Mouse (Mus musculus) hindbrain, embryonic 12.5 days (tissue): ENCODE results near the gene Spata20. TPM values are rescaled to one million over a fixed set of nuclear protein-coding genes. Genes with fewer than 3 reads are reported as not detected.

ENCODE experiments used
- ATAC-seq: fragments of 200-750 bp; cut with Nextera tagmentation; 2 replicates; pipeline ENCODE4 v1.8.0; 2017; ENCODE audit warnings: moderate TSS enrichment; ENCODE audit not compliant: low FRiP score
- H3K27ac ChIP-seq: fragments of 300-500 bp; sonication (generic); 2 replicates; pipeline ENCODE4 v1.5.1; 2016; ENCODE audit warnings: mild to moderate bottlenecking
- H3K27me3 ChIP-seq: fragments of 300-500 bp; sonication (generic); 2 replicates; pipeline ENCODE4 v1.6.1; 2016; ENCODE audit warnings: mild to moderate bottlenecking
- H3K36me3 ChIP-seq: fragments of 300-500 bp; sonication (generic); 2 replicates; pipeline ENCODE4 v1.6.1; 2016; ENCODE audit warnings: mild to moderate bottlenecking
- H3K4me1 ChIP-seq: fragments of 300-500 bp; sonication (generic); 2 replicates; pipeline ENCODE4 v1.6.1; 2016
- H3K4me2 ChIP-seq: fragments of 300-500 bp; sonication (generic); replicated peaks from 2 replicates; pipeline ENCODE4 v1.6.1; 2016; ENCODE audit warnings: mild to moderate bottlenecking
- H3K4me3 ChIP-seq: fragments of 300-500 bp; sonication (generic); 2 replicates; pipeline ENCODE4 v1.5.1; 2016; ENCODE audit warnings: mild to moderate bottlenecking
- H3K9ac ChIP-seq: fragments of 300-500 bp; sonication (generic); 2 replicates; pipeline ENCODE4 v1.6.1; 2016; ENCODE audit warnings: mild to moderate bottlenecking, moderate library complexity
- H3K9me3 ChIP-seq: fragments of 300-500 bp; sonication (generic); replicated peaks from 2 replicates; pipeline ENCODE4 v1.6.1; 2016; ENCODE audit warnings: mild to moderate bottlenecking
- WGBS: fragments of 180-500 bp; shearing (Covaris S2); methylation state at CpG from one replicate; pipeline ENCODE4 v1.1.7; 2016; 5-methylcytosine and 5-hydroxymethylcytosine counted together
- polyA plus RNA-seq: library from polyadenylated mRNA; unstranded; fragments of >200 nt; fragmentation: Nextera tagmentation; extraction: Ambion mirVana; gene quantifications from 2 replicates; pipeline ENCODE4 v1.2.1, GENCODE M21; 2016

The Spata20 gene
- polyA plus RNA-seq, 1 experiment from 2014 or later = 0.08 TPM

- Histone ChIP-seq H3K9ac (no peak overlapping the region), H3K4me3 (no peak overlapping the region), H3K36me3 (peaks cover 9% of the 10 kb centered on the region), H3K9me3 (no peaks in the 10 kb centered on the region), H3K4me1 (peaks cover 55% of the 10 kb centered on the region), H3K27ac (no peak overlapping the region), H3K27me3 (peaks cover 4% of the 10 kb centered on the region; the same call in 1 of the 2 replicates), H3K4me2 (no peak overlapping the region)
- 93% methylated on average over 17 of the region's 17 CpGs for WGBS
- ATAC-seq = no peak
Observed at GRCm38 (mm10) chr11:94466333-94466855, 19.6 kb downstream of the Spata20 start.

GRCm38 (mm10) chr11:94464170-94464569 lies 21.8 kb downstream of the Spata20 start:
- H3K4me3 ChIP-seq = no peak overlapping the region
- no peak overlapping the region for H3K27ac ChIP-seq
- ATAC-seq = no peak

GRCm38 (mm10) chr11:94461856-94462255 lies 24.1 kb downstream of the Spata20 start:
- Histone ChIP-seq H3K27ac (no peak overlapping the region; the same call in 1 of the 2 replicates), H3K9ac (no peak overlapping the region), H3K36me3 (peaks cover 47% of the 10 kb centered on the region), H3K4me3 (no peak overlapping the region), H3K4me1 (peaks cover 17% of the 10 kb centered on the region), H3K4me2 (no peak overlapping the region), H3K9me3 (no peaks in the 10 kb centered on the region), H3K27me3 (no peaks in the 10 kb centered on the region)
- WGBS = 94% methylated on average over 11 of the region's 11 CpGs
- no peak for ATAC-seq

More at GRCm38 (mm10) chr11:94464170-94464569, 21.8 kb downstream of the Spata20 start:
- H3K36me3 ChIP-seq = peaks cover 26% of the 10 kb centered on the region
- H3K27me3 ChIP-seq = no peaks in the 10 kb centered on the region
- H3K9me3 ChIP-seq = no peaks in the 10 kb centered on the region
- no peak overlapping the region for H3K4me2 ChIP-seq
- H3K4me1 ChIP-seq = peaks cover 33% of the 10 kb centered on the region
- 44% methylated on average over 2 of the region's 2 CpGs for WGBS
- no peak overlapping the region for H3K9ac ChIP-seq

GRCm38 (mm10) chr11:94457001-94457400 lies 29.0 kb downstream of the Spata20 start:
- H3K9ac ChIP-seq = no peak overlapping the region
- WGBS = 89% methylated on average over 15 of the region's 15 CpGs
- H3K27me3 ChIP-seq = no peaks in the 10 kb centered on the region
- no peak overlapping the region for H3K4me2 ChIP-seq
- H3K27ac ChIP-seq = no peak overlapping the region
- peaks cover 12% of the 10 kb centered on the region for H3K4me1 ChIP-seq
- peaks cover 56% of the 10 kb centered on the region for H3K36me3 ChIP-seq
- ATAC-seq = no peak
- H3K9me3 ChIP-seq = no peaks in the 10 kb centered on the region
- H3K4me3 ChIP-seq = no peak overlapping the region

GRCm38 (mm10) chr11:94456347-94456746 lies 29.6 kb downstream of the Spata20 start:
- no peak overlapping the region for H3K4me3 ChIP-seq
- no peaks in the 10 kb centered on the region for H3K9me3 ChIP-seq
- WGBS = 81% methylated on average over 3 of the region's 3 CpGs
- peaks cover 50% of the 10 kb centered on the region for H3K36me3 ChIP-seq
- H3K4me1 ChIP-seq = peaks cover 18% of the 10 kb centered on the region
- no peak overlapping the region for H3K27ac ChIP-seq
- H3K27me3 ChIP-seq = no peaks in the 10 kb centered on the region
- no peak overlapping the region for H3K9ac ChIP-seq
- no peak overlapping the region for H3K4me2 ChIP-seq
- ATAC-seq = no peak

GRCm38 (mm10) chr11:94455161-94455820 lies 30.7 kb downstream of the Spata20 start:
- Histone ChIP-seq H3K4me1 (peaks cover 23% of the 10 kb centered on the region), H3K4me2 (no peak overlapping the region), H3K4me3 (no peak overlapping the region), H3K27ac (no peak overlapping the region), H3K9ac (no peak overlapping the region), H3K27me3 (no peaks in the 10 kb centered on the region), H3K36me3 (peaks cover 40% of the 10 kb centered on the region), H3K9me3 (no peaks in the 10 kb centered on the region)
- WGBS = 76% methylated on average over 10 of the region's 10 CpGs
- ATAC-seq = 0 out of 2 replicates have a peak, but pooled peaks have one; percentile 11

GRCm38 (mm10) chr11:94454756-94455155 lies 31.2 kb downstream of the Spata20 start:
- H3K27ac ChIP-seq = peak overlapping the region; percentile 31; the same call in 1 of the 2 replicates
- H3K36me3 ChIP-seq = peaks cover 39% of the 10 kb centered on the region

GRCm38 (mm10) chr11:94451091-94451773 lies 34.7 kb downstream of the Spata20 start:
- Histone ChIP-seq H3K4me1 (peaks cover 44% of the 10 kb centered on the region), H3K4me2 (no peak overlapping the region), H3K9me3 (no peaks in the 10 kb centered on the region), H3K4me3 (no peak overlapping the region), H3K36me3 (peaks cover 10% of the 10 kb centered on the region; the same call in 1 of the 2 replicates), H3K9ac (no peak overlapping the region), H3K27ac (no peak overlapping the region), H3K27me3 (no peaks in the 10 kb centered on the region)
- no peak for ATAC-seq
- WGBS = 61% methylated on average over 12 of the region's 12 CpGs

More at GRCm38 (mm10) chr11:94454756-94455155, 31.2 kb downstream of the Spata20 start:
- Histone ChIP-seq H3K4me1 (peaks cover 26% of the 10 kb centered on the region), H3K27me3 (no peaks in the 10 kb centered on the region), H3K9ac (peak overlapping the region; percentile 28; the same call in 1 of the 2 replicates), H3K4me3 (no peak overlapping the region), H3K9me3 (no peaks in the 10 kb centered on the region), H3K4me2 (no peak overlapping the region)
- ATAC-seq = no peak
- 66% methylated on average over 5 of the region's 5 CpGs for WGBS

- Histone ChIP-seq H3K27ac (peak overlapping the region; percentile 68), H3K9me3 (no peaks in the 10 kb centered on the region), H3K4me3 (no peak overlapping the region), H3K27me3 (no peaks in the 10 kb centered on the region), H3K4me1 (peaks cover 52% of the 10 kb centered on the region), H3K36me3 (peaks cover 8% of the 10 kb centered on the region; the same call in 1 of the 2 replicates), H3K9ac (no peak overlapping the region), H3K4me2 (no peak overlapping the region)
- 73% methylated on average over 5 of the region's 5 CpGs for WGBS
- no peak for ATAC-seq
Observed at GRCm38 (mm10) chr11:94449886-94450285, 36.1 kb downstream of the Spata20 start.

GRCm38 (mm10) chr11:94449239-94449638 lies 36.7 kb downstream of the Spata20 start:
- H3K4me2 ChIP-seq = no peak overlapping the region
- H3K9ac ChIP-seq = no peak overlapping the region; the same call in 1 of the 2 replicates
- 37% methylated on average over 8 of the region's 8 CpGs for WGBS
- H3K4me1 ChIP-seq = peaks cover 52% of the 10 kb centered on the region
- peaks cover 8% of the 10 kb centered on the region; the same call in 1 of the 2 replicates for H3K36me3 ChIP-seq
- no peaks in the 10 kb centered on the region for H3K9me3 ChIP-seq
- H3K27me3 ChIP-seq = no peaks in the 10 kb centered on the region
- 0 out of 2 replicates have a peak overlapping the region, but pooled peaks have one; percentile 68 for H3K27ac ChIP-seq
- no peak overlapping the region for H3K4me3 ChIP-seq
- no peak for ATAC-seq

GRCm38 (mm10) chr11:94447017-94447416 lies 39.0 kb downstream of the Spata20 start:
- Histone ChIP-seq H3K4me1 (peaks cover 74% of the 10 kb centered on the region), H3K27me3 (no peaks in the 10 kb centered on the region), H3K9me3 (no peaks in the 10 kb centered on the region), H3K9ac (no peak overlapping the region), H3K4me3 (no peak overlapping the region), H3K4me2 (no peak overlapping the region), H3K36me3 (peaks cover 9% of the 10 kb centered on the region; the same call in 1 of the 2 replicates), H3K27ac (no peak overlapping the region)
- WGBS = 23% methylated on average over 3 of the region's 3 CpGs
- ATAC-seq = no peak

GRCm38 (mm10) chr11:94445300-94445699 lies 40.7 kb downstream of the Spata20 start:
- H3K27ac ChIP-seq = peak overlapping the region; percentile 70
- no peak overlapping the region for H3K4me3 ChIP-seq
- H3K9me3 ChIP-seq = no peaks in the 10 kb centered on the region
- no peak overlapping the region for H3K4me2 ChIP-seq
- ATAC-seq = no peak
- H3K9ac ChIP-seq = no peak overlapping the region
- peaks cover 80% of the 10 kb centered on the region for H3K4me1 ChIP-seq
- peaks cover 9% of the 10 kb centered on the region; the same call in 1 of the 2 replicates for H3K36me3 ChIP-seq
- 49% methylated on average over 4 of the region's 4 CpGs for WGBS
- H3K27me3 ChIP-seq = no peaks in the 10 kb centered on the region
